Mouse (Mus musculus) stomach, embryonic 15.5 days (tissue): ENCODE measurements at regions not wholly inside any gene's neighbourhood (a gene's known extent, or its start where the extent isn't known, plus 50 kb on each side); places are given as distances from the start of the nearest gene placed in this dataset.

Experiments
- ATAC-seq: fragments of 200-750 bp; cut with Nextera tagmentation; 2 replicates; pipeline ENCODE4 v1.8.0; 2017; ENCODE audit warnings: low read depth, moderate number of reproducible peaks, moderate TSS enrichment; ENCODE audit not compliant: insufficient read depth, low FRiP score
- H3K27ac ChIP-seq: fragments of 300-500 bp; sonication (generic); 2 replicates; pipeline ENCODE4 v1.5.1; 2015; ENCODE audit warnings: mild to moderate bottlenecking, inconsistent platforms
- H3K27me3 ChIP-seq: fragments of 300-500 bp; sonication (generic); replicated peaks from 2 replicates; pipeline ENCODE4 v1.6.1; 2015; ENCODE audit warnings: inconsistent platforms
- H3K36me3 ChIP-seq: fragments of 300-500 bp; sonication (generic); 2 replicates; pipeline ENCODE4 v1.6.1; 2015; ENCODE audit warnings: inconsistent platforms
- H3K4me1 ChIP-seq: fragments of 300-500 bp; sonication (generic); 2 replicates; pipeline ENCODE4 v1.6.1; 2015; ENCODE audit warnings: inconsistent platforms
- H3K4me2 ChIP-seq: fragments of 300-500 bp; sonication (generic); 2 replicates; pipeline ENCODE4 v1.6.1; 2015; ENCODE audit warnings: mild to moderate bottlenecking, inconsistent platforms
- H3K4me3 ChIP-seq: fragments of 300-500 bp; sonication (generic); replicated peaks from 2 replicates; pipeline ENCODE4 v1.5.1; 2015; ENCODE audit warnings: inconsistent platforms
- H3K9ac ChIP-seq: fragments of 300-500 bp; sonication (generic); 2 replicates; pipeline ENCODE4 v1.6.1; 2015; ENCODE audit warnings: inconsistent platforms
- H3K9me3 ChIP-seq: fragments of 300-500 bp; sonication (generic); 2 replicates; pipeline ENCODE4 v1.6.1; 2016; ENCODE audit warnings: inconsistent platforms
- WGBS: fragments of 180-500 bp; shearing (Covaris S2); methylation state at CpG from one replicate; pipeline ENCODE4 v1.1.7; 2015; 5-methylcytosine and 5-hydroxymethylcytosine counted together

DNA sequence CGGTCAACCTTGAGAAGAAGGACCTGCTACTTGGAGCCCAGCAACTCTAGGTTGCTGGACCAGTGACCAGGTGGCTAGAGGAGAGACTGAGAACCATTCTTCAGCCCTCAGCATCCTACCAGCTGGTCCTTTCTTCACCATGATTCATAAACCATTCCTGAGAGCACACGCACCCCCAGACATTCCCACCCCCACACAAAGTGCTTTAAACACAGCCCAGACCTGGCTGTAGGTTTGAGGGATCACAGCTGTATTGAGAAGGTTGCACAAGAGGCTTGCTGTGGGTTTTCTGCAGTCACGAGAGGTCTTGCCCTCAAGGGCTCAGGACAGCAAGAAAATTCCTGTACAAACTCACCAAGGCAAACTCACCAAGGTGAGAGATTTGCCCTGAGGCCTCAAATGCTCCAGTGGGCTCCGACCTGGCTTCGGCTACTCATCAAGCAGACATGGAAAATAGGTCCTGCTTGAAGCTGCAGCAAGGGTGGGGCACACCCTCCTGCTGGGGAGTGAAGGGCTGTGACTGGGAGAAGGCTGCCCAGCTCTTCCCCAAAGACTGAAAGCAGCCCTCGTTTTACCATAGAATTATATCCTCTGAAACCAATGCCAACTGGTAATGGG is 161.9 kb upstream of the Lnx1 start:
- Histone ChIP-seq H3K9ac (no peak overlapping the region), H3K27me3 (no peaks in the 10 kb centered on the region), H3K36me3 (no peaks in the 10 kb centered on the region), H3K9me3 (no peaks in the 10 kb centered on the region), H3K27ac (no peak overlapping the region), H3K4me2 (no peak overlapping the region), H3K4me3 (no peak overlapping the region), H3K4me1 (peaks cover 9% of the 10 kb centered on the region; the same call in 1 of the 2 replicates)
- WGBS: 68% methylated on average over 6 of the region's 6 CpGs
- no peak for ATAC-seq

DNA sequence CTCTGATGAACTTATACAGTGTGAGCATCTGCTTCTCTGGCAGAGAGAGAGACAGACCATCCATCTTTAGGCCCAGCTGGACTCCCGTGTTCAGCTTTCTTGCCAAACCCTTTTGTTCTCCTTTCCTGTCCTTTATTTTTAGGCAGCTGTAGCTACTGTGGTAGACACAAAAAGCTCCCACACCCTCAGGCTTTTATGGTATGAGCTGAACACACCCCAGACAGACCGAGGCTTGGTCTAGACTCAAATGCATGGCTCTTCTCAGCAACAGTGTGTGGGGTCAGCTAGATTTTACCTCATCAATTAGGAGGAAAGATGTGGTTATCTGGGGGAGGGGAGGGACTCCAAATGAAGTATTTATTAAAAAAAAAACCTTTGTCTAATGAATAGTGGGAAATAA is 158.6 kb upstream of the Lnx1 start:
- 29% methylated on average over 2 of the region's 2 CpGs for WGBS
- Histone ChIP-seq H3K9me3 (no peaks in the 10 kb centered on the region), H3K27me3 (no peaks in the 10 kb centered on the region), H3K4me2 (no peak overlapping the region), H3K4me1 (peaks cover 3% of the 10 kb centered on the region; the same call in 1 of the 2 replicates), H3K9ac (no peak overlapping the region), H3K27ac (no peak overlapping the region), H3K4me3 (no peak overlapping the region), H3K36me3 (no peaks in the 10 kb centered on the region)
- no peak for ATAC-seq

- WGBS: 25% methylated on average over 5 of the region's 5 CpGs
- H3K36me3 ChIP-seq: no peaks in the 10 kb centered on the region
These were observed 155.1 kb upstream of the Lnx1 start for GRCm38 (mm10) chr5:74857861-74858260.

DNA sequence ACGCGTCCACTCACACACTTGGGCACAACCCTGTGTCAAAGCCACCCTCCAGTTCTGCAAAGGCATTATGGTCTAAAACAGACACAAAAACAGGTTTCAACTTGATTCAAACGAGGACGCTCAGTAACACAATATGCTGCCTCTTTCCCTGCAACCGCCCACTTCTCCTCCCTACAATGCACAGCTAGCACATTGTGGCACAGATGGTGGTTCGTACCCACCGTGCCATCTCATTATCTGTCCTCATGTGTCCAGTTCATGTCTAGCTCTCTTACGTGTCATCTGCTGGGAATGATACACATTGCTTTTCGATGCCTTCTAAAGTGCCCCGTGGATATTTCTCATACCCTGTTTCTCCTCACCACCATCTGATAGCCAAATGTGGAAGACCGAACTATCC is 154.4 kb upstream of the Lnx1 start:
- no peak overlapping the region for H3K4me3 ChIP-seq
- H3K4me1 ChIP-seq: no peaks in the 10 kb centered on the region
- H3K4me2 ChIP-seq: no peak overlapping the region
- H3K27ac ChIP-seq: no peak overlapping the region
- 82% methylated on average over 11 of the region's 11 CpGs for WGBS
- H3K9ac ChIP-seq: no peak overlapping the region
- H3K36me3 ChIP-seq: no peaks in the 10 kb centered on the region
- no peak for ATAC-seq
- no peaks in the 10 kb centered on the region for H3K27me3 ChIP-seq
- H3K9me3 ChIP-seq: no peaks in the 10 kb centered on the region

More at GRCm38 (mm10) chr5:74857861-74858260, 155.1 kb upstream of the Lnx1 start:
- no peaks in the 10 kb centered on the region for H3K27me3 ChIP-seq
- no peak overlapping the region for H3K9ac ChIP-seq
- ATAC-seq: no peak
- H3K27ac ChIP-seq: no peak overlapping the region
- H3K4me3 ChIP-seq: no peak overlapping the region
- no peaks in the 10 kb centered on the region for H3K4me1 ChIP-seq
- H3K4me2 ChIP-seq: no peak overlapping the region
- H3K9me3 ChIP-seq: no peaks in the 10 kb centered on the region

DNA sequence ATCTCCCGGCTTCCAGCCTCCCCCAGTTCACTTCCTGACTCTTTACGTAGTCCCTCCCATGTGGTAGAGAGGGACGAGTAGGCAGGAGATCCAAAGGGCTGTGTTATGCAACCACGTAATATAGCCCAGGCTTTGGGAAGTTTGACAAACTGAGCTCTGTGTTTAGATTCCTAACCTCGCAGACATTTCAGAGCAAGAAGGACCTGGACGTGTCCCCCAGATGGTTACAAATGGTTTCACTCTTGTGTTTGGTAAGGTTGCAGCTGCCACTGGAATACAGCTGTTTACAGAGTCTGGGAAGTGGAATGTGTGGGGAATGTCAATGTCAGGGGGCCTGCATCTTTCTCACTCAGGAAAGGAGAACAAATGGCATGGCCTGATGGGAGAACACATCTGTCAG is 145.1 kb upstream of the Lnx1 start:
- H3K9me3 ChIP-seq: no peaks in the 10 kb centered on the region
- peaks cover 10% of the 10 kb centered on the region; the same call in 1 of the 2 replicates for H3K4me1 ChIP-seq
- H3K27ac ChIP-seq: peak overlapping the region; percentile 57
- H3K4me3 ChIP-seq: no peak overlapping the region
- H3K4me2 ChIP-seq: no peak overlapping the region
- no peaks in the 10 kb centered on the region for H3K27me3 ChIP-seq
- H3K9ac ChIP-seq: no peak overlapping the region
- ATAC-seq: peak; percentile 43; the same call in 1 of the 2 replicates
- no peaks in the 10 kb centered on the region for H3K36me3 ChIP-seq
- 32% methylated on average over 6 of the region's 6 CpGs for WGBS

GRCm38 (mm10) chr5:74846674-74847073 is 144.0 kb upstream of the Lnx1 start:
- Histone ChIP-seq H3K9ac (no peak overlapping the region), H3K27me3 (no peaks in the 10 kb centered on the region)

GRCm38 (mm10) chr5:74834401-74834800 is 131.7 kb upstream of the Lnx1 start:
- H3K4me3 ChIP-seq: no peak overlapping the region
- WGBS: 73% methylated on average over 2 of the region's 2 CpGs
- H3K27ac ChIP-seq: no peak overlapping the region
- ATAC-seq: no peak
- H3K9ac ChIP-seq: no peak overlapping the region
- H3K9me3 ChIP-seq: no peaks in the 10 kb centered on the region
- no peak overlapping the region for H3K4me2 ChIP-seq
- no peaks in the 10 kb centered on the region for H3K27me3 ChIP-seq
- peaks cover 6% of the 10 kb centered on the region; the same call in 1 of the 2 replicates for H3K4me1 ChIP-seq
- H3K36me3 ChIP-seq: no peaks in the 10 kb centered on the region

More at GRCm38 (mm10) chr5:74846674-74847073, 144.0 kb upstream of the Lnx1 start:
- Histone ChIP-seq H3K4me3 (no peak overlapping the region), H3K36me3 (no peaks in the 10 kb centered on the region), H3K27ac (0 out of 2 replicates have a peak overlapping the region, but pooled peaks have one; percentile 18), H3K4me1 (peaks cover 10% of the 10 kb centered on the region; the same call in 1 of the 2 replicates), H3K9me3 (no peaks in the 10 kb centered on the region), H3K4me2 (no peak overlapping the region)
- no peak for ATAC-seq
- WGBS: 47% methylated on average over 5 of the region's 5 CpGs

DNA sequence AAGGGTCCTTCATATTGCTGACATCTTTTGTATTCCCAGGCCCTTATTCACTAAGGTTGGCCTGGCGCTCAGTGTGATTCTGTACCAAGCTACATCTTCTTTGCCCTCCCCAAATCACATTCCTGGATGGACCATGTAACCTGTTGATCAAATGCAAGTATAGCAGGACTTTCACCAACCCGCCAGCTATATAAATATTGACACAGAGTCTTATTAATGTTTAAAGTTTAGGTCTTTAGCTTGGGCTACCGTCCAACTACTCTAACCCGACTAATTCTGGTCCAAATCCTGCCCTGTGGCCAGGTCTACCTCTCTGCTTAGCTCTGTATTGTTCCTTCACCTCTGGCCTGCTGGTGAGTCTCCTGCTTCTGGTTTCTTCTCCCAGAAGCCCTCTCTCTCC is 131.2 kb upstream of the Lnx1 start:
- no peak for ATAC-seq
- 46% methylated on average over 4 of the region's 4 CpGs for WGBS

DNA sequence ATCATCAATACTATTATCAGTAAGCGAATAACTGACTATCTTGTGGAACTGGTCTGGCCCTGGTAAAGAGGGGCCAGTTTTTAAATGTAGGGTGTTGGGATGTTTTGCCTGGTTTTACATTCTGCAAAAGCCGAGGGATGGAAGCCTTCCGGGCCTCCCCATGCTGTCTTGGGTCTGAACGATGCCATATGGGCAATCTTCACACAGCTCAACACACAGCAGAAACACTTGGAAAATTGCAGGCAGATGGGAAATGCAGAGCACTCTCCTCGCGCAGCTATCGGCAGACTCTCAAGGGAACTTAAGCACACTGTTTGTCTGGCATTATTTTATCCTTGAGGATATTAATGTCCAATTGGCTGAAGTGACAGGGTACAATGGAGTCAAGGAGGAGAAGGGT is 129.3 kb upstream of the Lnx1 start:
- Histone ChIP-seq H3K9ac (no peak overlapping the region), H3K9me3 (no peaks in the 10 kb centered on the region), H3K27ac (no peak overlapping the region), H3K36me3 (no peaks in the 10 kb centered on the region), H3K4me3 (no peak overlapping the region), H3K4me2 (no peak overlapping the region), H3K4me1 (peaks cover 4% of the 10 kb centered on the region; the same call in 1 of the 2 replicates), H3K27me3 (no peaks in the 10 kb centered on the region)
- WGBS: 69% methylated on average over 7 of the region's 7 CpGs
- ATAC-seq: no peak

More for the DNA sequence above, 131.2 kb upstream of the Lnx1 start:
- Histone ChIP-seq H3K27me3 (no peaks in the 10 kb centered on the region), H3K4me2 (no peak overlapping the region), H3K27ac (no peak overlapping the region), H3K4me1 (peaks cover 4% of the 10 kb centered on the region; the same call in 1 of the 2 replicates), H3K4me3 (no peak overlapping the region), H3K9ac (no peak overlapping the region), H3K36me3 (no peaks in the 10 kb centered on the region), H3K9me3 (no peaks in the 10 kb centered on the region)

- Histone ChIP-seq H3K4me1 (peaks cover 4% of the 10 kb centered on the region; the same call in 1 of the 2 replicates), H3K9ac (no peak overlapping the region), H3K4me3 (no peak overlapping the region), H3K4me2 (no peak overlapping the region), H3K9me3 (no peaks in the 10 kb centered on the region), H3K27me3 (no peaks in the 10 kb centered on the region), H3K36me3 (no peaks in the 10 kb centered on the region), H3K27ac (no peak overlapping the region)
- no peak for ATAC-seq
- WGBS: 53% methylated on average over 5 of the region's 5 CpGs
These were observed 127.9 kb upstream of the Lnx1 start for GRCm38 (mm10) chr5:74830646-74831045.

GRCm38 (mm10) chr5:74829003-74829402 is 126.3 kb upstream of the Lnx1 start:
- no peak overlapping the region for H3K9ac ChIP-seq
- WGBS: 67% methylated on average over 9 of the region's 9 CpGs
- peaks cover 4% of the 10 kb centered on the region; the same call in 1 of the 2 replicates for H3K4me1 ChIP-seq
- H3K4me2 ChIP-seq: no peak overlapping the region
- peak overlapping the region; percentile 44; the same call in 1 of the 2 replicates for H3K27ac ChIP-seq
- H3K4me3 ChIP-seq: no peak overlapping the region
- H3K27me3 ChIP-seq: no peaks in the 10 kb centered on the region
- no peaks in the 10 kb centered on the region for H3K36me3 ChIP-seq
- ATAC-seq: no peak
- H3K9me3 ChIP-seq: no peaks in the 10 kb centered on the region

- no peak overlapping the region for H3K4me3 ChIP-seq
- H3K27me3 ChIP-seq: no peaks in the 10 kb centered on the region
- H3K4me2 ChIP-seq: no peak overlapping the region
- peaks cover under 1% of the 10 kb centered on the region; the same call in 1 of the 2 replicates for H3K4me1 ChIP-seq
- H3K9me3 ChIP-seq: no peaks in the 10 kb centered on the region
- WGBS: 29% methylated on average over 4 of the region's 4 CpGs
- peak overlapping the region; percentile 11; the same call in 1 of the 2 replicates for H3K27ac ChIP-seq
- ATAC-seq: no peak
- no peaks in the 10 kb centered on the region for H3K36me3 ChIP-seq
- H3K9ac ChIP-seq: no peak overlapping the region
These were observed 125.2 kb upstream of the Lnx1 start for GRCm38 (mm10) chr5:74827944-74828343.
